Mouse (Mus musculus): Measurements from ENCODE around the gene Espn.

GRCm38 (mm10) chr4:152115921-152116612 is 36.1 kb downstream of the Espn start, which contains the start of gene Tnfrsf25:
- TF ChIP-seq CTCF (IDR thresholded peaks at IDR 0.05; ENCODE audit: borderline replicate concordance, insufficient read depth, low read length): no peak
- no peak for TF ChIP-seq POLR2A (IDR thresholded peaks at IDR 0.05; ENCODE audit: low read depth, low read length)

All from embryonic fibroblast, embryonic 13.5 days (primary cell).